Mouse (Mus musculus) lung, postnatal 0 days (tissue): Measurements from ENCODE around the gene Espl1.

Experiments
- CTCF ChIP-seq: IDR thresholded peaks from 2 replicates; pipeline ENCODE4 v1.5.1; 2016; ENCODE audit warnings: antibody characterized with exemption, mild to moderate bottlenecking
- EP300 ChIP-seq: IDR thresholded peaks from 2 replicates; pipeline ENCODE4 v1.6.1; 2016; ENCODE audit warnings: antibody characterized with exemption, mild to moderate bottlenecking, control low read depth

DNA sequence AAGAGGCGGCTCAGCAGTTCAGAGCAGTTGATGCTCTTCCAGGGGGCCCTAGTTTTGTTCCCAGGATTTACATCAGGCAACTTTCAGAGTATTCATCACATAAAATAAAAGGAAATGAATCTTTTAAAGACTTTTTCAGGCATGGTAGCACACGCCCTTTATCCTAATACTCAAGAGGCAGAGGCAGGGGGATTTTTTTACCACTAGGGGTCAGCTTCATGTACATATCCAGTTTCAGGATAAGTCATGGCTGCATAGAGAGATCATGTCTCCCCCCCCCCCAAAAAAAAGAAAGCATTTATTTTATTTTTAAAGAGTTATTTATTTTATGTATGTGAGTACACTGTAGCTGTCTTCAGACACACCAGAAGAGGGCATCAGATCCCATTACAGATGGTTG is 57.9 kb downstream of the Espl1 start:
- TF ChIP-seq CTCF (peak; percentile 34), EP300 (no peak)
